Mouse (Mus musculus): ENCODE data around the gene Cdk15. TPM values are rescaled to one million over a fixed set of nuclear protein-coding genes. Genes with fewer than 3 reads are reported as not detected.
A peak's percentile ranks its signal among the peaks of the same experiment; 100 is the strongest.

The Cdk15 gene
- total and polyA plus RNA-seq, 3 experiments = 0.32 TPM; not detected in 2

DNA sequence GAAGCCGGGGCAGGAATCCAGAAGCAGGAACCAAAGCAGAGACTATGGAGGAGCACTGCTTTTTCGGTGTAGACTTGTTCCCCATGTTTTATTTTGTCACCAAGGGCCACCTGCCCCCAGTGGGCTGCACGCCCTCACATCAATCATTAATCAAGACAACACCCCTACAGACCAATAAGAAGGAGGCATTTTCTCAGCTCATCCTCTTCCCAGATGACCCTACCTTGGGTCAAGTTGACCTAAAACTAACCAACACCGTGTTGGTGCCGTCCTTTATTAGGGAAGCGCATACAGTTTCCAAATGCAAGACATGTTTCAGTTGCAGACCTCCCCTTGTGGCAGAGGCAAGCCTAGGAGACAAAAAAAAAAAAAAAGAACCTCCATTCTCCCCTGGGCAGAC is 132.5 kb downstream of the Cdk15 start:
- Histone ChIP-seq H3K9ac (ENCODE audit: low read depth, low read length) (no peak overlapping the region), H3K36me3 (ENCODE audit: control insufficient read depth, insufficient read depth, low read length) (no peaks in the 10 kb centered on the region), H3K27ac (no peak overlapping the region), H3K27me3 (ENCODE audit: control insufficient read depth, insufficient read depth, low read length) (no peaks in the 10 kb centered on the region), H3K79me2 (replicated peaks; ENCODE audit: control insufficient read depth, insufficient read depth, low read length) (no peaks in the 10 kb centered on the region), H3K4me1 (ENCODE audit: control insufficient read depth, insufficient read depth, low read length) (0 out of 2 replicates have a peak, but pooled peaks cover 1% of the 10 kb centered on the region), H3K4me3 (no peak overlapping the region)
- WGBS = 94% methylated on average over 6 of the region's 6 CpGs
- TF ChIP-seq CTCF (IDR thresholded peaks at IDR 0.05) (no peak), EP300 (IDR thresholded peaks at IDR 0.05; ENCODE audit: insufficient read depth, low read depth, low read length) (no peak), POLR2A (IDR thresholded peaks at IDR 0.05; ENCODE audit: insufficient read depth, low read depth, low read length) (no peak)
- intact Hi-C loops (cut with DNase I) = no loop called here
- DNase-seq = no peak

DNA sequence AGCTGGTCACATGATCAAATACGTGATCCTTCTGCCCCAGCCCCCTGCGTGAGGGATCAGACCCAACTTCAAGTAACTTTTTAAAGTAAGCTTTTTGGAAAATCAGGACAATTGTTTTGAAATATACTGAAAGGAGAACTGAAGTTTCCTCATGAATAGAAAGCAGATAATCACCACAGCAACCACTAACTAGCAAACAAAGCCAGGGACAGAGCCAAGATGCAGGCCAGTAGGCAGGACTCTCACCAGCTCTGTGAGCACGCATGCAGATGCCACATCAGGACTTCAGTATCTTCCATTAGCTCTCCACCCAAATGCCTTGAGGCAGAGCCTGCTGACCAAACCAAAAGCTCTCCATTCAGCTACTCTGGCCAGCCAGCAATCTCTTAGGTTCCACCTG is 135.0 kb downstream of the Cdk15 start:
- no peaks in the 10 kb centered on the region for H3K36me3 ChIP-seq (ENCODE audit: control insufficient read depth, insufficient read depth, low read length)
- no peaks in the 10 kb centered on the region for H3K27me3 ChIP-seq (ENCODE audit: control insufficient read depth, insufficient read depth, low read length)
- no peak overlapping the region for H3K9ac ChIP-seq (ENCODE audit: low read depth, low read length)
- WGBS = 28% methylated on average over 3 of the region's 3 CpGs
- H3K27ac ChIP-seq = no peak overlapping the region
- H3K79me2 ChIP-seq (replicated peaks; ENCODE audit: control insufficient read depth, insufficient read depth, low read length) = no peaks in the 10 kb centered on the region
- H3K4me1 ChIP-seq (ENCODE audit: control insufficient read depth, insufficient read depth, low read length) = 0 out of 2 replicates have a peak, but pooled peaks cover 1% of the 10 kb centered on the region
- intact Hi-C loops (cut with DNase I) = no loop called here
- DNase-seq = peak in 1 of 2 experiments; percentile 51
- H3K4me3 ChIP-seq = no peak overlapping the region
- TF ChIP-seq POLR2A (IDR thresholded peaks at IDR 0.05; ENCODE audit: insufficient read depth, low read depth, low read length) = no peak
- TF ChIP-seq CTCF (IDR thresholded peaks at IDR 0.05) = no peak
- no peak for TF ChIP-seq EP300 (IDR thresholded peaks at IDR 0.05; ENCODE audit: insufficient read depth, low read depth, low read length)

DNA sequence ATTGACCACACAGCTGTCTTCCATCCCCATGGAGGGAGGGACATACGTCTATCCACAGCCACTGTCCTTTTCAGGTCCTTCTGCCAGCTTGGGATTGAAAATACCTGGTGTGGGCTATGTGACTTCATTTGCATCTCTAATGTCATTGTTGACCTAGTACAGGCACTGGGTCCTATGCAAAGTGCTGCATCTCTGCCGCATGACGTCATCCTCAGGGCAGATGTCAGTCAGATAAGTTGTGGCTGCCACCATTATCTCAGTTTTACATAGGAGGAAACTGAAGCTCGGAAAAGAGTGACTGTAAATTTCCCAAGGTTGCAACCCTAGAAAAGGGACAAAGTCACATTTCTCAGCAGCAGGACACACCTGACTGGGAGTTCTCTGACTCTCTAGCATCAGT is 137.4 kb downstream of the Cdk15 start:
- H3K9ac ChIP-seq (ENCODE audit: low read depth, low read length) = no peak overlapping the region
- intact Hi-C loops (cut with DNase I) = no loop called here
- TF ChIP-seq EP300 (IDR thresholded peaks at IDR 0.05; ENCODE audit: insufficient read depth, low read depth, low read length) (no peak), CTCF (IDR thresholded peaks at IDR 0.05) (no peak), POLR2A (IDR thresholded peaks at IDR 0.05; ENCODE audit: insufficient read depth, low read depth, low read length) (no peak)
- no peak overlapping the region for H3K27ac ChIP-seq
- no peaks in the 10 kb centered on the region for H3K79me2 ChIP-seq (replicated peaks; ENCODE audit: control insufficient read depth, insufficient read depth, low read length)
- no peak overlapping the region for H3K4me3 ChIP-seq
- DNase-seq = no peak
- 0 out of 2 replicates have a peak, but pooled peaks cover 1% of the 10 kb centered on the region for H3K4me1 ChIP-seq (ENCODE audit: control insufficient read depth, insufficient read depth, low read length)
- no peaks in the 10 kb centered on the region for H3K27me3 ChIP-seq (ENCODE audit: control insufficient read depth, insufficient read depth, low read length)
- 67% methylated on average over 4 of the region's 4 CpGs for WGBS
- H3K36me3 ChIP-seq (ENCODE audit: control insufficient read depth, insufficient read depth, low read length) = no peaks in the 10 kb centered on the region

DNA sequence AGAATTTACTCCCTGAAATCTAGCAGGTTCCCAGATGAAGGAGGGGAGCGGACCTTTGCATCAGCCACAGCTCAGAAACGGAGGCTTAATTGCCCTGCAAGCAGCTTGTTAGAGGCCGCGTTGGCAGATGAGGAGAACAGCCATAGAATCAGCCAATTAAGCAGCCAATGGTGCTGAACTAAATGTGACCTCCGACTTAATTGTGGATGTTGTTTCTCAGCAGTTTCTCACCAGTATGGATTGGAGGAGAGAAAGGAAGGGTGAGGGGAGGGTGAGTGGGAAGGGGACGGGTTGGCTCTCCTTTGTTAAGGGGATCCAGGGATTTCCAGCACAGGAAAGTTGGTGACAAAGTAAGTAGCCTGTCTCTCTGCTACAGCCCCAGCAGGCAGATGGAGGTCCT is 137.9 kb downstream of the Cdk15 start:
- DNase-seq = no peak
- 73% methylated on average over 6 of the region's 6 CpGs for WGBS
- H3K4me1 ChIP-seq (ENCODE audit: control insufficient read depth, insufficient read depth, low read length) = 0 out of 2 replicates have a peak, but pooled peaks cover 1% of the 10 kb centered on the region
- intact Hi-C loops (cut with DNase I) = no loop called here
- no peaks in the 10 kb centered on the region for H3K79me2 ChIP-seq (replicated peaks; ENCODE audit: control insufficient read depth, insufficient read depth, low read length)
- TF ChIP-seq POLR2A (IDR thresholded peaks at IDR 0.05; ENCODE audit: insufficient read depth, low read depth, low read length) = no peak
- no peak for TF ChIP-seq EP300 (IDR thresholded peaks at IDR 0.05; ENCODE audit: insufficient read depth, low read depth, low read length)
- no peak for TF ChIP-seq CTCF (IDR thresholded peaks at IDR 0.05)
- no peak overlapping the region for H3K9ac ChIP-seq (ENCODE audit: low read depth, low read length)
- H3K36me3 ChIP-seq (ENCODE audit: control insufficient read depth, insufficient read depth, low read length) = no peaks in the 10 kb centered on the region
- no peak overlapping the region for H3K27ac ChIP-seq
- no peak overlapping the region for H3K4me3 ChIP-seq
- H3K27me3 ChIP-seq (ENCODE audit: control insufficient read depth, insufficient read depth, low read length) = no peaks in the 10 kb centered on the region

DNA sequence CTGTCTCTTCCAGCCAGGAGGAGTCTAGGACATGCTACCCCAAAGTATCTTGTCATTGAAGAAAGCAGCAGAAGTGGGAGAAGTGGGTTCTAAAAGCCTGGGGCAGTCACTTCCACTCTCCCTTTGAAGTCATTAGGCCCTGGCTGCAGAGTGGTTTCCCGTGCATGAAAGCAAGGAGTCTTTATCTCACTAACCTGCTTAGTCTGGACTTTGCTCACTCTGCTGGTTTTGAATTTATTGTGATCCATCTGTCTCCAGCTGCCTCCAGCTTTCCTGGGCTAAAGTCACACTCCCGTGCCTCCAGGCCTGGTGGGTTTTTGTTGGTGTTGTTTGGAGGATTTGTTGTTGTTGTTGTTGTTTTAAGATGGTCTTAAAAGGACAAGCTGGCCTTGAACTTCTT is 139.3 kb downstream of the Cdk15 start:
- no peak overlapping the region for H3K9ac ChIP-seq (ENCODE audit: low read depth, low read length)
- no peak for TF ChIP-seq EP300 (IDR thresholded peaks at IDR 0.05; ENCODE audit: insufficient read depth, low read depth, low read length)
- no peak for TF ChIP-seq CTCF (IDR thresholded peaks at IDR 0.05)
- TF ChIP-seq POLR2A (IDR thresholded peaks at IDR 0.05; ENCODE audit: insufficient read depth, low read depth, low read length) = no peak
- 0 out of 2 replicates have a peak, but pooled peaks cover 1% of the 10 kb centered on the region for H3K4me1 ChIP-seq (ENCODE audit: control insufficient read depth, insufficient read depth, low read length)
- intact Hi-C loops (cut with DNase I) = no loop called here
- no peaks in the 10 kb centered on the region for H3K79me2 ChIP-seq (replicated peaks; ENCODE audit: control insufficient read depth, insufficient read depth, low read length)
- no peaks in the 10 kb centered on the region for H3K27me3 ChIP-seq (ENCODE audit: control insufficient read depth, insufficient read depth, low read length)
- no peak overlapping the region for H3K4me3 ChIP-seq
- H3K27ac ChIP-seq = no peak overlapping the region
- WGBS = 71% methylated on average over 2 of the region's 2 CpGs
- no peaks in the 10 kb centered on the region for H3K36me3 ChIP-seq (ENCODE audit: control insufficient read depth, insufficient read depth, low read length)
- DNase-seq = no peak

DNA sequence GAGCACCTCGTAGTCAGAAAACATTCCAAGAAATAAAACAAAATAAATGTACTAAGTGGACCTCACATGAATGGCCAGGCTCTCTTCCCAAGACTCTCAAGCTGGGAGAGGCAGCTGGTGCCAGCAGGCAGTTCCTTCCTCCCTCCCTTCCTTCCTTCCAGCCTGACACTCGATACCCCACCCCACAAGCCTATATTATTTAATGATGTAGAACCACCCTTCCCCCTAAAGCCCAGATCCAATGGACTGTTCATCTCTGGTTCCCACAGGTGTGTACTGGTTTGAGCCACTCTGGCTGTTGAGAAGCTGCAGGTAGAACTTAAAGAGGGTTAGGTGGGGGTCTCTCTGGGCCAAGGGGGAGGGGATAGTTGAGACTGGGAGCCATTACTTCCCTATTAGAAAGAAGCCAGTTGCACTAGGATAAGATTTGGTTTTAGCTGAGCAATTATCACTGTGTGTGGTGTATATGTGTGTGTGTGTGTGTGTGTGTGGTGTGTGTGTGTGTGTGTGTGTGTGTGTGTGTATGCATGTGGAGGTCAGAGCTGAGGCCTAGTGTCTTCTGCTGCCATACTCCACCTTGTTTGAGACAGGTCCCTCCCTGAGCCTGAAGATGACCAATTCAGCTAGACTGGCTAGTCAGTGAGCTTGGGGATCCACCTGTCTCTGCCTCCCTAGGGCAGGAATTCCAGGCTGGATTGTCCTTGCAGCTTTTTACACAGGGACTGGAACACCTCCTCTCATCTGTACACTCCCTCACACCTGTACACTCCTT is 143.0 kb downstream of the Cdk15 start:
- no peaks in the 10 kb centered on the region for H3K4me1 ChIP-seq (ENCODE audit: control insufficient read depth, insufficient read depth, low read length)
- H3K79me2 ChIP-seq (replicated peaks; ENCODE audit: control insufficient read depth, insufficient read depth, low read length) = no peaks in the 10 kb centered on the region
- H3K9ac ChIP-seq (ENCODE audit: low read depth, low read length) = no peak overlapping the region
- no peak for DNase-seq
- 54% methylated on average over 2 of the region's 2 CpGs for WGBS
- H3K36me3 ChIP-seq (ENCODE audit: control insufficient read depth, insufficient read depth, low read length) = no peaks in the 10 kb centered on the region
- intact Hi-C loops (cut with DNase I) = no loop called here
- H3K27me3 ChIP-seq (ENCODE audit: control insufficient read depth, insufficient read depth, low read length) = no peaks in the 10 kb centered on the region
- H3K4me3 ChIP-seq = no peak overlapping the region
- no peak overlapping the region for H3K27ac ChIP-seq
- TF ChIP-seq POLR2A (IDR thresholded peaks at IDR 0.05; ENCODE audit: insufficient read depth, low read depth, low read length) (no peak), EP300 (IDR thresholded peaks at IDR 0.05; ENCODE audit: insufficient read depth, low read depth, low read length) (no peak), CTCF (IDR thresholded peaks at IDR 0.05) (no peak)
